Mouse (Mus musculus): Measurements from ENCODE around the gene Cep19.

The Cep19 gene

GRCm38 (mm10) chr16:32108170-32108569, 8.6 kb downstream of the Cep19 start:
- peak; percentile 52 to 61 for DNase-seq

- DNase-seq, result no peak
These were observed 9.0 kb downstream of the Cep19 start for GRCm38 (mm10) chr16:32108578-32108977.

- DNase-seq, result peak; percentile 38 to 40
These were observed 11.5 kb downstream of the Cep19 start for GRCm38 (mm10) chr16:32110951-32111699.

GRCm38 (mm10) chr16:32113541-32114218, 14.1 kb downstream of the Cep19 start:
- DNase-seq, result peak; percentile 71 to 75

GRCm38 (mm10) chr16:32114406-32114805, 14.8 kb downstream of the Cep19 start:
- DNase-seq, result no peak

- peak; percentile 95 for DNase-seq
These were observed 15.5 kb downstream of the Cep19 start for GRCm38 (mm10) chr16:32114968-32115695.

GRCm38 (mm10) chr16:32115781-32116180, 16.2 kb downstream of the Cep19 start:
- no peak for DNase-seq

- no peak for DNase-seq
These were observed 16.6 kb downstream of the Cep19 start for GRCm38 (mm10) chr16:32116186-32116585.

GRCm38 (mm10) chr16:32120454-32120853, 20.9 kb downstream of the Cep19 start:
- no peak for DNase-seq

GRCm38 (mm10) chr16:32124020-32124419, 24.4 kb downstream of the Cep19 start:
- DNase-seq, result no peak

- DNase-seq, result peak; percentile 80 to 87
These were observed 25.1 kb downstream of the Cep19 start for GRCm38 (mm10) chr16:32124444-32125335.

- no peak for DNase-seq
These were observed 25.8 kb downstream of the Cep19 start for GRCm38 (mm10) chr16:32125364-32125763.

- no peak for DNase-seq
These were observed 27.4 kb downstream of the Cep19 start for GRCm38 (mm10) chr16:32127046-32127445.

GRCm38 (mm10) chr16:32129449-32130189, 30.0 kb downstream of the Cep19 start:
- DNase-seq, result peak; percentile 58 to 61

- DNase-seq, result peak; percentile 65 to 71
These were observed 30.7 kb downstream of the Cep19 start for GRCm38 (mm10) chr16:32130190-32130826.

GRCm38 (mm10) chr16:32133148-32133547, 33.5 kb downstream of the Cep19 start:
- DNase-seq, result no peak

GRCm38 (mm10) chr16:32135842-32136357, 36.3 kb downstream of the Cep19 start:
- no peak for DNase-seq

GRCm38 (mm10) chr16:32138954-32139353, 39.4 kb downstream of the Cep19 start:
- DNase-seq, result no peak

- DNase-seq, result no peak
These were observed 44.2 kb downstream of the Cep19 start for GRCm38 (mm10) chr16:32143766-32144165.

- DNase-seq, result no peak
These were observed 45.0 kb downstream of the Cep19 start for GRCm38 (mm10) chr16:32144592-32144991.

Data from B cell, adult 2 months (primary cell).